Mouse (Mus musculus): ENCODE results near the gene S1pr5. TPM values are rescaled to one million over a fixed set of nuclear protein-coding genes. Genes with fewer than 3 reads are reported as not detected.
"Not testable (repeated sequence)": the region's sequence is repeated elsewhere in the genome, so short reads cannot be mapped to it uniquely, and the experiment has no call there.

S1pr5 gene
- total and polyA plus RNA-seq, 3 experiments: 0.04 to 0.08 TPM; not detected in 1

GRCm38 (mm10) chr9:21256349-21256748, 8.1 kb upstream of the S1pr5 start:
- DNase-seq (ENCODE audit: low read depth, low spot score): peak; percentile 57
- peaks cover 7 to 19% of the 10 kb centered on the region in 2 experiments; a peak in 3 of 4 replicates for H3K4me1 ChIP-seq (ENCODE audit: control insufficient read depth in 1 of 2, insufficient read depth in 2 of 2, low read length in 2 of 2)
- H3K9me3 ChIP-seq (replicated peaks; ENCODE audit: insufficient read depth, low read length); H3K79me2 ChIP-seq (ENCODE audit: control insufficient read depth, insufficient read depth, low read length, poor library complexity); H3K9ac ChIP-seq (ENCODE audit: control insufficient read depth, low read depth, low read length, poor library complexity, severe bottlenecking); H3K4me3 ChIP-seq (ENCODE audit: control insufficient read depth in 1 of 2, insufficient read depth in 1 of 2, low read depth in 2 of 2, low read length in 2 of 2); H3K27me3 ChIP-seq (ENCODE audit: control insufficient read depth in 1 of 2, insufficient read depth in 2 of 2, low read length in 2 of 2); H3K27ac ChIP-seq (ENCODE audit: control insufficient read depth, low read depth, low read length); H3K36me3 ChIP-seq (ENCODE audit: control insufficient read depth in 1 of 2, insufficient read depth in 2 of 2, low read length in 2 of 2): not testable (repeated sequence)
- TF ChIP-seq MAFK (IDR thresholded peaks at IDR 0.05; ENCODE audit: borderline replicate concordance, low read depth, low read length) (peak; percentile 55; the same call in 1 of the 2 replicates), TBP (IDR thresholded peaks at IDR 0.05; ENCODE audit: low read depth, low read length) (peak; percentile 95)

- TF ChIP-seq EP300 (IDR thresholded peaks at IDR 0.05; ENCODE audit: low read depth in 1 of 2, low read length in 2 of 2): no peak
- no peak for TF ChIP-seq ZC3H11A (IDR thresholded peaks at IDR 0.05; ENCODE audit: low read depth, low read length)
- TF ChIP-seq BHLHE40 (IDR thresholded peaks at IDR 0.05; ENCODE audit: borderline replicate concordance, low read depth, low read length): no peak
- peak; percentile 94; the same call in 1 of the 2 replicates for TF ChIP-seq POLR2AphosphoS5 (IDR thresholded peaks at IDR 0.05; ENCODE audit: borderline replicate concordance, low read depth, low read length)
- no peak for TF ChIP-seq UBTF (IDR thresholded peaks at IDR 0.05; ENCODE audit: borderline replicate concordance, insufficient read depth, low read depth, low read length)
- 0 out of 2 replicates have a peak, but pooled peaks have one; percentile 10 for TF ChIP-seq TAL1 (IDR thresholded peaks at IDR 0.05; ENCODE audit: low read length)
- Histone ChIP-seq H3K27me3 (ENCODE audit: control insufficient read depth in 1 of 2, insufficient read depth in 2 of 2, low read length in 2 of 2) (no peaks in the 10 kb centered on the region), H3K4me3 (ENCODE audit: control insufficient read depth in 1 of 2, insufficient read depth in 1 of 2, low read depth in 2 of 2, low read length in 2 of 2) (no peak overlapping the region), H3K4me1 (ENCODE audit: control insufficient read depth in 1 of 2, insufficient read depth in 2 of 2, low read length in 2 of 2) (peaks cover 12 to 22% of the 10 kb centered on the region in 2 experiments), H3K9ac (ENCODE audit: control insufficient read depth, low read depth, low read length, poor library complexity, severe bottlenecking) (no peak overlapping the region), H3K27ac (ENCODE audit: control insufficient read depth, low read depth, low read length) (no peak overlapping the region), H3K79me2 (ENCODE audit: control insufficient read depth, insufficient read depth, low read length, poor library complexity) (no peaks in the 10 kb centered on the region), H3K36me3 (ENCODE audit: control insufficient read depth in 1 of 2, insufficient read depth in 2 of 2, low read length in 2 of 2) (peaks cover 0 to 7% of the 10 kb centered on the region in 2 experiments; a peak in 2 of 4 replicates), H3K9me3 (replicated peaks; ENCODE audit: insufficient read depth, low read length) (no peaks in the 10 kb centered on the region)
- DNase-seq (ENCODE audit: low read depth, low spot score): no peak
These were observed 6.4 kb upstream of the S1pr5 start for GRCm38 (mm10) chr9:21254690-21255089.

GRCm38 (mm10) chr9:21251116-21251735, 3.0 kb upstream of the S1pr5 start:
- DNase-seq (ENCODE audit: low read depth, low spot score): no peak
- Histone ChIP-seq H3K27ac (ENCODE audit: control insufficient read depth, low read depth, low read length) (no peak overlapping the region), H3K4me3 (ENCODE audit: control insufficient read depth in 1 of 2, insufficient read depth in 1 of 2, low read depth in 2 of 2, low read length in 2 of 2) (no peak overlapping the region), H3K79me2 (ENCODE audit: control insufficient read depth, insufficient read depth, low read length, poor library complexity) (no peaks in the 10 kb centered on the region), H3K9ac (ENCODE audit: control insufficient read depth, low read depth, low read length, poor library complexity, severe bottlenecking) (no peak overlapping the region), H3K4me1 (ENCODE audit: control insufficient read depth in 1 of 2, insufficient read depth in 2 of 2, low read length in 2 of 2) (peaks cover 12 to 17% of the 10 kb centered on the region in 2 experiments), H3K9me3 (replicated peaks; ENCODE audit: insufficient read depth, low read length) (no peaks in the 10 kb centered on the region), H3K27me3 (ENCODE audit: control insufficient read depth in 1 of 2, insufficient read depth in 2 of 2, low read length in 2 of 2) (no peaks in the 10 kb centered on the region; a peak in 1 of 4 replicates), H3K36me3 (ENCODE audit: control insufficient read depth in 1 of 2, insufficient read depth in 2 of 2, low read length in 2 of 2) (peaks cover 0 to 7% of the 10 kb centered on the region in 2 experiments; a peak in 2 of 4 replicates)
- TF ChIP-seq TBP (IDR thresholded peaks at IDR 0.05; ENCODE audit: low read depth, low read length): no peak
- TF ChIP-seq UBTF (IDR thresholded peaks at IDR 0.05; ENCODE audit: borderline replicate concordance, insufficient read depth, low read depth, low read length): no peak
- no peak for TF ChIP-seq GATA1 (IDR thresholded peaks at IDR 0.05; ENCODE audit: low read depth, low read length)
- no peak for TF ChIP-seq NELFE (IDR thresholded peaks at IDR 0.05; ENCODE audit: low read depth, low read length)
- no peak for TF ChIP-seq ZKSCAN1 (IDR thresholded peaks at IDR 0.05; ENCODE audit: low read depth, low read length)
- no peak for TF ChIP-seq RAD21 (IDR thresholded peaks at IDR 0.05; ENCODE audit: low read depth, low read length)
- no peak for TF ChIP-seq POLR2AphosphoS2 (IDR thresholded peaks at IDR 0.05; ENCODE audit: low read length)

Measured in MEL (cell line).